Mouse (Mus musculus): ENCODE data around the gene Iqsec3.

DNA sequence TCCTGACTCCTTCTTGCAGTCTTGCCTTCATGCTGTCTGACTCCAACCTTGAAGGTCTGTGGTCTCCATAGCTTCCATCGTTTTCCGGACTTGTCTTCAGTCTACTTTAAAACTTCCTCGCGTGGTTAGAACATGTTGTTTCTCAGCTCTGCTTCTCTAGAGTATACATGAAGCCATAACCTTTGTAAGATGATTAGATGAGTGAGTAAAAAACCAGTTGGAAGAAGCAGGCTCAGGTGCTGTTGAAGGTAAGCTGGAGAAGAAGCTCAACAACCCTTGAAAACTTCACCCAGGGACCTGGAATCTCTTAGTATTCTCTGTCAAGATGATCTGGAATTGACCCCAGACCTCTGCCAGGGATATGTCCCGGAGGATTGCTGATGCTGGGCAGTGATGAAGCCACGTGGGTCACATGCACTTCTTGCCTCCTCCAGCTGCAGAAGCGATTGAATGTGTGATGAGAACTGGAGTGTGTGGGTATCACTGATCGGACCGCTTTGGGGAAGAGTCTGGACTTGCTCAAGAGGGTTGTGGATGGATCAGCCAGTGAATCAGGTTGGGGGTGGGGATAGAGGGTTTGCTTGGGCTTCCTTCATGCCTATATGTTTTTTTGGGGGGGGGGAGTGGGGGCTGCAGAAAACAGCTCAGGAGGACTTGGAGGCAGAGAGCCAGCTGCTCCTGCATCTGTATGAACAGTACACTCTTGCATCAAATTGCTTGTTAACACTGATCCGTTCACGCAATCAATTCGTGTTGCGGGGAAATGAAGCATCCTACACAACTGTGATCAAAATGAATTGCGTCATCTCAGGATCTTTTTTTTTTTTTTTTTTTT lies 71.4 kb downstream of the Iqsec3 start:
- no peak for TF ChIP-seq MAFK (IDR thresholded peaks at IDR 0.05; ENCODE audit: insufficient read depth, low read depth, low read length)
- no peak for TF ChIP-seq ZC3H11A (IDR thresholded peaks at IDR 0.05; ENCODE audit: borderline replicate concordance, low read depth, low read length)
